Mouse (Mus musculus): ENCODE measurements around the gene Milr1.

DNA sequence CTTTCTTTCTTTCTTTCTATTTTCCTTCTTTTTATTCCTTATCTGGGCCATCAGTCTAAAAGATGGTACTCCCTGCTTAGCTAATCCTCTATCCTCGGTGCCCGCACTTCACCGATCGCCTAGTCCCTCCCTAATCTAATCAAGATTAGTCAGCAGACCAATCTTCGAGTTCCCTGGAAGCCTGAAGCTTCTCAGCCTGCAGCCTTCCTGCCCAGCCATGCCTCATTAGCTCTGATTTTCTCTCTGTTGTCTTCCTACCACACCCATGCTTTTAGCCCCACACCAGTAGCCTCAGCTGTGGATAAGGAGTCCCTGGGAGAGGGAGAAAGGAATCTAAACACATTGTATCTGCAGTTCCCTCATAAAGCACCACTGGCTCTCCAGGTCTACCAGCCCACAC lies 4.6 kb downstream of the Milr1 start:
- TF ChIP-seq MAFK (IDR thresholded peaks at IDR 0.05; ENCODE audit: insufficient read depth, low read depth, low read length) (no peak), HCFC1 (IDR thresholded peaks at IDR 0.05; ENCODE audit: borderline replicate concordance, insufficient read depth, low read length) (no peak), ZC3H11A (IDR thresholded peaks at IDR 0.05; ENCODE audit: borderline replicate concordance, low read depth, low read length) (no peak)

All from ES-E14 (cell line).